Mouse (Mus musculus) CH12.LX (cell line): ENCODE measurements at regions not wholly inside any gene's neighbourhood (a gene's known extent, or its start where the extent isn't known, plus 50 kb on each side); places are given as distances from the start of the nearest gene placed in this dataset.

Experiments used
- BHLHE40 ChIP-seq: IDR thresholded peaks from 2 replicates; pipeline ENCODE4 v1.6.1; 2011; ENCODE audit warnings: mild to moderate bottlenecking, low read depth, low read length, improper control_type of control experiment
- CHD1 ChIP-seq: IDR thresholded peaks from 2 replicates; pipeline ENCODE4 v1.6.1; 2012; ENCODE audit warnings: low read depth, low read length, improper control_type of control experiment, inconsistent platforms
- CTCF ChIP-seq, 2 experiments: IDR thresholded peaks in 1 of 2; conservative IDR thresholded peaks in 1 of 2; 2 replicates each; pipeline ENCODE4 v1.5.1; 2011 to 2012; ENCODE audit warnings: low read depth in 2 of 2, low read length in 2 of 2, improper control_type of control experiment in 1 of 2, inconsistent platforms in 1 of 2, mild to moderate bottlenecking in 1 of 2, moderate library complexity in 1 of 2
- ELF1 ChIP-seq: IDR thresholded peaks from 2 replicates; pipeline ENCODE4 v1.6.1; 2014; ENCODE audit warnings: low read depth, mild to moderate bottlenecking, inconsistent platforms, low read length, improper control_type of control experiment
- ETS1 ChIP-seq: conservative IDR thresholded peaks from 2 replicates; pipeline ENCODE4 v1.6.1; 2012; ENCODE audit warnings: low read depth, mild to moderate bottlenecking, inconsistent platforms, low read length, improper control_type of control experiment, moderate library complexity
- GABPA ChIP-seq: IDR thresholded peaks from 2 replicates; pipeline ENCODE4 v1.6.1; 2012; ENCODE audit warnings: low read depth, low read length, improper control_type of control experiment, inconsistent platforms; ENCODE audit not compliant: insufficient replicate concordance
- MAX ChIP-seq: IDR thresholded peaks from 2 replicates; pipeline ENCODE4 v1.6.1; 2011; ENCODE audit warnings: low read length, improper control_type of control experiment
- MXI1 ChIP-seq: IDR thresholded peaks from 2 replicates; pipeline ENCODE4 v1.6.1; 2011; ENCODE audit warnings: mild to moderate bottlenecking, low read depth, low read length, improper control_type of control experiment
- POLR2A ChIP-seq: IDR thresholded peaks from 2 replicates; pipeline ENCODE4 v1.6.1; 2011; ENCODE audit warnings: low read depth, mild to moderate bottlenecking, improper control_type of control experiment, low read length
- RAD21 ChIP-seq: IDR thresholded peaks from 2 replicates; pipeline ENCODE4 v1.6.1; 2011; ENCODE audit warnings: low read depth, mild to moderate bottlenecking, low read length, improper control_type of control experiment, moderate library complexity
- SMC3 ChIP-seq: IDR thresholded peaks from 2 replicates; pipeline ENCODE4 v1.6.1; 2011; ENCODE audit warnings: low read depth, low read length, improper control_type of control experiment
- TBP ChIP-seq: conservative IDR thresholded peaks from 2 replicates; pipeline ENCODE4 v1.6.1; 2011; ENCODE audit warnings: low read depth, low read length, improper control_type of control experiment
- ZC3H11A ChIP-seq: IDR thresholded peaks from 2 replicates; pipeline ENCODE4 v1.6.1; 2012; ENCODE audit warnings: low read depth, mild to moderate bottlenecking, inconsistent platforms, low read length, improper control_type of control experiment
- ZNF384 ChIP-seq: IDR thresholded peaks from 2 replicates; pipeline ENCODE4 v1.6.1; 2012; ENCODE audit warnings: low read depth, low read length, improper control_type of control experiment, inconsistent platforms

- TF ChIP-seq MXI1 = no peak
- no peak for TF ChIP-seq ZNF384
- no peak for TF ChIP-seq CTCF (conservative IDR thresholded peaks at IDR 0.05 in 1 of 2, IDR thresholded peaks at IDR 0.05 in 1 of 2; ENCODE audit: low read depth in 2 of 2, low read length in 2 of 2)
- no peak for TF ChIP-seq GABPA
- TF ChIP-seq ELF1 = no peak
- no peak for TF ChIP-seq BHLHE40
- TF ChIP-seq POLR2A = no peak
- no peak for TF ChIP-seq ETS1
- TF ChIP-seq SMC3 = no peak
- no peak for TF ChIP-seq MAX
- TF ChIP-seq CHD1 = no peak
- TF ChIP-seq TBP = no peak
- no peak for TF ChIP-seq ZC3H11A
- TF ChIP-seq RAD21 = no peak
Observed at GRCm38 (mm10) chr2:50759016-50759415, 389.9 kb downstream of the Rnd3 start.
